Comparison of ENCODE assay signal across 7 mouse cellular contexts in the genomic region with DNA sequence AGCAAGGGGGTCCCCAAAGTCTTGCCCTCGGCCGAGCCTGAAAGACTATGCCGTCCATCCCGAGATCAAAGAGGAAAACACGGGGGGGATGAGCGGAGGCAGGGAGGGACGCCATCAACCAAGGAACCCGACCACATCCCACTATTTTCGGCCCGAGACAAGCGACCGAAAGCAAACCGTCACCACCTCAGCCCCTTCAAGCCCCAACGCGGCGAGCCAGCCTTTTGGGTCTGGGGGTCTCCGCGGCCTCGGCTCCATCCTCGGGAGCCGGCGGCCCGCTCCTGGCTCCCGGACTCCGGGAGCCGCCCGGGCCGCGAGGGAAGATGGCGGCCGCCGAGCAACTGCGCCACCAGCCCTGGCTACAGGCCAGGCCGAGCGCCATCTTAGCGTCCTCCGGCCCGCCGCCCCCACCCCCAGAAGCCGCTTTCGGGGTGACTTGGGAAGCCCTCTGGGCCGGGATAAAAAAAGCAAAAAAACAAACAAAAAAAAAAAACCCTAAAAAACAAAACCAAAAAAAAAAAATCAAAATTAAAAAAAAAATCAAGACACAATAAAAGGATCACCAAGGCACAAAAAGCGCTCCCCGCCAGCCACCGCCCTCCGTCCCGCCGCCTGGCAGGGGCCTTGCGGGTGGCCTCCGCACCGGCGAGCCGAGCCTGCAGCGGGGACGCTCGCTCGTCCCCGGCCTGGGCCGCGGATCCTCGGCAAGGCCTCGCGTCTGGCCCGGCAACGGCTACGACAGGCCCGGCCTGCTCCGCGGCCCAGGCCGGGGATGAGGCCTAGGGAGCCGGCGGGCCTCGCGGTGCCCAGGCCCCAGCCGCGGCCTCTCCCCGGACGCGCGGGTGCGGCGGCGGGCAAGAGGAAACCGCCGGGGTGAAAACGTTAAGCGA. TPM values are rescaled to one million over a fixed set of nuclear protein-coding genes. Genes with fewer than 3 reads are reported as not detected.
DNase-seq lines count a peak whose midpoint lies in the region; ATAC-seq and TF ChIP-seq lines count a peak whose summit lies in the region.

No protein-coding gene starts in this region.

- no peaks in the 10 kb centered on the region for H3K9me3 ChIP-seq in embryonic facial prominence, embryonic 10.5 days
- no peaks in the 10 kb centered on the region for H3K9me3 ChIP-seq in limb, embryonic 15.5 days
- no peaks in the 10 kb centered on the region for H3K9me3 ChIP-seq in midbrain, postnatal 0 days (ENCODE audit: low read length)

- peak overlapping the region; percentile 49 for H3K4me2 ChIP-seq in limb, embryonic 15.5 days
- peak overlapping the region; percentile 59 for H3K4me2 ChIP-seq in midbrain, postnatal 0 days (ENCODE audit: low read depth, low read length, poor library complexity, severe bottlenecking)

- TF ChIP-seq CTCF in kidney, adult 2 months (conservative IDR thresholded peaks at IDR 0.05; ENCODE audit: insufficient read depth, insufficient read length, low read depth, low read length), result no peak
- TF ChIP-seq CTCF in midbrain, postnatal 0 days (IDR thresholded peaks at IDR 0.05), result no peak

- H3K36me3 ChIP-seq in embryonic facial prominence, embryonic 10.5 days (replicated peaks), result peaks cover 5% of the 10 kb centered on the region; the same call in 1 of the 2 replicates
- H3K36me3 ChIP-seq in kidney, adult 2 months (ENCODE audit: control insufficient read depth, insufficient read depth, low read length), result no peaks in the 10 kb centered on the region
- no peaks in the 10 kb centered on the region for H3K36me3 ChIP-seq in limb, embryonic 15.5 days
- no peaks in the 10 kb centered on the region for H3K36me3 ChIP-seq in midbrain, postnatal 0 days (ENCODE audit: insufficient read depth, low read length)

- H3K27me3 ChIP-seq in embryonic facial prominence, embryonic 10.5 days (replicated peaks; ENCODE audit: low read depth, poor library complexity, severe bottlenecking), result no peaks in the 10 kb centered on the region
- no peaks in the 10 kb centered on the region for H3K27me3 ChIP-seq in kidney, adult 2 months (replicated peaks; ENCODE audit: control insufficient read depth, insufficient read depth, low read length)
- no peaks in the 10 kb centered on the region for H3K27me3 ChIP-seq in limb, embryonic 15.5 days
- H3K27me3 ChIP-seq in midbrain, postnatal 0 days (ENCODE audit: insufficient read depth, low read length), result no peaks in the 10 kb centered on the region

- no peak for TF ChIP-seq POLR2A in kidney, adult 2 months (IDR thresholded peaks at IDR 0.05; ENCODE audit: low read depth, low read length)

- peaks cover 42% of the 10 kb centered on the region for H3K4me1 ChIP-seq in embryonic facial prominence, embryonic 10.5 days
- H3K4me1 ChIP-seq in kidney, adult 2 months (ENCODE audit: control insufficient read depth, insufficient read depth, low read length), result peaks cover 27% of the 10 kb centered on the region
- H3K4me1 ChIP-seq in limb, embryonic 15.5 days, result peaks cover 31% of the 10 kb centered on the region
- H3K4me1 ChIP-seq in midbrain, postnatal 0 days (ENCODE audit: insufficient read depth, low read length), result peaks cover 3% of the 10 kb centered on the region

- no peak for ATAC-seq in limb, embryonic 15.5 days (ENCODE audit: insufficient number of reproducible peaks, low FRiP score, low TSS enrichment, low read depth)
- 0 out of 2 replicates have a peak, but pooled peaks have one; percentile 15 for ATAC-seq in midbrain, postnatal 0 days (ENCODE audit: low FRiP score)

- DNase-seq in adrenal gland, postnatal 10 days, result peak; percentile 92
- DNase-seq in embryonic facial prominence, embryonic 10.5 days (ENCODE audit: low spot score), result peak; percentile 77
- DNase-seq in heart, adult 18-20 months, result peak; percentile 82 to 89
- peak; percentile 85 for DNase-seq in kidney, adult 2 months
- DNase-seq in midbrain, postnatal 0 days (ENCODE audit: low spot score), result peak; percentile 91
- peak; percentile 86 to 89 for DNase-seq in spleen, postnatal 10 days (ENCODE audit: low spot score in 2 of 2)

- peak overlapping the region; percentile 100 for H3K27ac ChIP-seq in embryonic facial prominence, embryonic 10.5 days (replicated peaks)
- peak overlapping the region; percentile 99 for H3K27ac ChIP-seq in kidney, adult 2 months (ENCODE audit: insufficient read depth, low read depth, low read length)
- peak overlapping the region; percentile 100 for H3K27ac ChIP-seq in limb, embryonic 15.5 days
- H3K27ac ChIP-seq in midbrain, postnatal 0 days (ENCODE audit: low read depth, low read length), result peak overlapping the region; percentile 100

- H3K9ac ChIP-seq in limb, embryonic 15.5 days, result peak overlapping the region; percentile 100
- peak overlapping the region; percentile 100 for H3K9ac ChIP-seq in midbrain, postnatal 0 days (replicated peaks; ENCODE audit: low read length, poor library complexity, severe bottlenecking)

- peak overlapping the region; percentile 96 for H3K4me3 ChIP-seq in embryonic facial prominence, embryonic 10.5 days
- H3K4me3 ChIP-seq in kidney, adult 2 months (ENCODE audit: insufficient read depth, low read depth, low read length), result peak overlapping the region; percentile 68
- peak overlapping the region; percentile 80 for H3K4me3 ChIP-seq in limb, embryonic 15.5 days
- peak overlapping the region; percentile 97 for H3K4me3 ChIP-seq in midbrain, postnatal 0 days (ENCODE audit: low read depth, low read length)

- under 1% methylated on average over 87 of the region's 87 CpGs for WGBS in embryonic facial prominence, embryonic 10.5 days
- under 1% methylated on average over 84 of the region's 87 CpGs for WGBS in kidney, adult 2 months
- WGBS in limb, embryonic 15.5 days, result under 1% methylated on average over 86 of the region's 87 CpGs
- WGBS in midbrain, postnatal 0 days, result under 1% methylated on average over 82 of the region's 87 CpGs

RNA-seq across cellular contexts. Expression of a gene that starts 1.6 kb away (rescaled TPM):
- total RNA-seq in adrenal gland, postnatal 10 days (2021), result 10 to 100 TPM; 15.2 to 19.0 TPM
- polyA plus RNA-seq in embryonic facial prominence, embryonic 10.5 days (2016; fragmentation: Nextera tagmentation; extraction: Ambion mirVana), result 3.0 and 4.4 TPM in 2 replicates
- 10 to 100 TPM in 1 of 2 experiments, 1 to 10 TPM in 1; 7.5 to 13.0 TPM for total RNA-seq in heart, adult 18-20 months (2021)
- polyA plus RNA-seq in kidney, adult 2 months (2012; rRNA removed), result 11.4 and 11.8 TPM in 2 replicates
- polyA plus RNA-seq in limb, embryonic 15.5 days (2015; fragmentation: Nextera tagmentation; extraction: Ambion mirVana), result 3.8 and 4.7 TPM in 2 replicates
- total RNA-seq in midbrain, postnatal 0 days (2014; rRNA removed), result 31.2 and 31.6 TPM in 2 replicates
- 6.5 and 7.0 TPM in 2 replicates for polyA plus RNA-seq in midbrain, postnatal 0 days (2015; fragmentation: Nextera tagmentation; extraction: Ambion mirVana)

RNA-seq across cellular contexts. Expression of a gene that starts 33.8 kb away (rescaled TPM):
- total RNA-seq in adrenal gland, postnatal 10 days (2021), result 10 to 100 TPM; 21.6 to 23.3 TPM
- polyA plus RNA-seq in embryonic facial prominence, embryonic 10.5 days (2016; fragmentation: Nextera tagmentation; extraction: Ambion mirVana), result 52.9 and 57.9 TPM in 2 replicates
- total RNA-seq in heart, adult 18-20 months (2021), result 10 to 100 TPM; 16.0 to 16.6 TPM
- polyA plus RNA-seq in kidney, adult 2 months (2012; rRNA removed), result 17.2 and 19.6 TPM in 2 replicates
- polyA plus RNA-seq in limb, embryonic 15.5 days (2015; fragmentation: Nextera tagmentation; extraction: Ambion mirVana), result 51.2 and 54.1 TPM in 2 replicates
- 43.1 and 46.3 TPM in 2 replicates for total RNA-seq in midbrain, postnatal 0 days (2014; rRNA removed)
- polyA plus RNA-seq in midbrain, postnatal 0 days (2015; fragmentation: Nextera tagmentation; extraction: Ambion mirVana), result 49.9 and 51.2 TPM in 2 replicates

RNA-seq across cellular contexts. Expression of a gene that starts 53.5 kb away (rescaled TPM):
- total RNA-seq in adrenal gland, postnatal 10 days (2021), result not detected
- not detected in 2 replicates for polyA plus RNA-seq in embryonic facial prominence, embryonic 10.5 days (2016; fragmentation: Nextera tagmentation; extraction: Ambion mirVana)
- total RNA-seq in heart, adult 18-20 months (2021), result not detected
- polyA plus RNA-seq in kidney, adult 2 months (2012; rRNA removed), result not detected in 2 replicates
- polyA plus RNA-seq in limb, embryonic 15.5 days (2015; fragmentation: Nextera tagmentation; extraction: Ambion mirVana), result not detected in 2 replicates
- total RNA-seq in midbrain, postnatal 0 days (2014; rRNA removed), result not detected in 2 replicates
- polyA plus RNA-seq in midbrain, postnatal 0 days (2015; fragmentation: Nextera tagmentation; extraction: Ambion mirVana), result not detected in 2 replicates
